Mouse (Mus musculus): ENCODE results near the gene Pwp2.

The Pwp2 gene

GRCm38 (mm10) chr10:78170445-78170844, 14.5 kb downstream of the Pwp2 start:
- no peak for DNase-seq

- DNase-seq = peak; percentile 100
Measured at GRCm38 (mm10) chr10:78169281-78170042, 15.5 kb downstream of the Pwp2 start, which contains the start of gene D10Jhu81e. TSS of gene D10Jhu81e (minus strand) at chr10:78169782.

GRCm38 (mm10) chr10:78168792-78169191, 16.2 kb downstream of the Pwp2 start:
- no peak for DNase-seq

- no peak for DNase-seq
Measured at GRCm38 (mm10) chr10:78167775-78168174, 17.2 kb downstream of the Pwp2 start.

- no peak for DNase-seq
Measured at GRCm38 (mm10) chr10:78167333-78167732, 17.6 kb downstream of the Pwp2 start.

- DNase-seq = no peak
Measured at GRCm38 (mm10) chr10:78165256-78166005, 19.5 kb downstream of the Pwp2 start.

- no peak for DNase-seq
Measured at GRCm38 (mm10) chr10:78164786-78165185, 20.2 kb downstream of the Pwp2 start.

- DNase-seq = peak; percentile 51
Measured at GRCm38 (mm10) chr10:78163923-78164322, 21.0 kb downstream of the Pwp2 start.

GRCm38 (mm10) chr10:78163241-78163640, 21.7 kb downstream of the Pwp2 start:
- no peak for DNase-seq

- no peak for DNase-seq
Measured at GRCm38 (mm10) chr10:78162646-78163045, 22.3 kb downstream of the Pwp2 start.

- DNase-seq = no peak
Measured at GRCm38 (mm10) chr10:78161096-78161495, 23.9 kb downstream of the Pwp2 start.

- no peak for DNase-seq
Measured at GRCm38 (mm10) chr10:78160369-78161095, 24.4 kb downstream of the Pwp2 start.

- DNase-seq = peak; percentile 77
Measured at GRCm38 (mm10) chr10:78159906-78160305, 25.0 kb downstream of the Pwp2 start.

- peak; percentile 46 for DNase-seq
Measured at GRCm38 (mm10) chr10:78159252-78159878, 25.6 kb downstream of the Pwp2 start.

GRCm38 (mm10) chr10:78158041-78158440, 26.9 kb downstream of the Pwp2 start:
- no peak for DNase-seq

- no peak for DNase-seq
Measured at GRCm38 (mm10) chr10:78156926-78157325, 28.0 kb downstream of the Pwp2 start.

- DNase-seq = no peak
Measured at GRCm38 (mm10) chr10:78148834-78149766, 35.8 kb downstream of the Pwp2 start.

- no peak for DNase-seq
Measured at GRCm38 (mm10) chr10:78147908-78148441, 37.0 kb downstream of the Pwp2 start.

GRCm38 (mm10) chr10:78143727-78144505, 41.0 kb downstream of the Pwp2 start:
- peak; percentile 59 for DNase-seq

GRCm38 (mm10) chr10:78140843-78141242, 44.1 kb downstream of the Pwp2 start:
- DNase-seq = no peak

- no peak for DNase-seq
Measured at GRCm38 (mm10) chr10:78140251-78140600, 44.7 kb downstream of the Pwp2 start.

All from right cerebral cortex, postnatal 25 days (tissue).